Mouse (Mus musculus) stomach, postnatal 0 days (tissue): ENCODE measurements around the gene Mier2. TPM values are rescaled to one million over a fixed set of nuclear protein-coding genes. Genes with fewer than 3 reads are reported as not detected.

Experiments used
- ATAC-seq: fragments of 200-750 bp; cut with Nextera tagmentation; 2 replicates; pipeline ENCODE4 v1.8.0; 2017; ENCODE audit not compliant: low FRiP score, low TSS enrichment
- DNase-seq: peaks from one replicate; pipeline ENCODE4 v3.0.0-alpha.2; 2016; ENCODE audit warnings: low spot score
- H3K27ac ChIP-seq: fragments of 300-500 bp; sonication (generic); replicated peaks from 2 replicates; pipeline ENCODE4 v1.5.1; 2014; ENCODE audit warnings: mild to moderate bottlenecking, control low read depth
- H3K27me3 ChIP-seq: fragments of 300-500 bp; sonication (generic); 2 replicates; pipeline ENCODE4 v1.6.1; 2014; ENCODE audit warnings: low read length; ENCODE audit not compliant: control insufficient read depth, insufficient read depth
- H3K36me3 ChIP-seq: fragments of 300-500 bp; sonication (generic); 2 replicates; pipeline ENCODE4 v1.6.1; 2014; ENCODE audit warnings: low read length, mixed read lengths; ENCODE audit not compliant: control insufficient read depth, insufficient read depth
- H3K4me1 ChIP-seq: fragments of 300-500 bp; sonication (generic); replicated peaks from 2 replicates; pipeline ENCODE4 v1.6.1; 2014; ENCODE audit warnings: antibody characterized with exemption; ENCODE audit not compliant: control insufficient read depth, insufficient read depth
- H3K4me2 ChIP-seq: fragments of 300-500 bp; sonication (generic); replicated peaks from 2 replicates; pipeline ENCODE4 v1.6.1; 2014; ENCODE audit warnings: low read depth, mild to moderate bottlenecking, control low read depth, moderate library complexity
- H3K4me3 ChIP-seq: fragments of 300-500 bp; sonication (generic); 2 replicates; pipeline ENCODE4 v1.5.1; 2014; ENCODE audit warnings: low read depth, low read length, control low read depth
- H3K9ac ChIP-seq: fragments of 300-500 bp; sonication (generic); 2 replicates; pipeline ENCODE4 v1.6.1; 2014; ENCODE audit warnings: mild to moderate bottlenecking, low read length, control low read depth, mixed read lengths
- H3K9me3 ChIP-seq: fragments of 300-500 bp; sonication (generic); 2 replicates; pipeline ENCODE4 v1.6.1; 2016; ENCODE audit warnings: low read length; ENCODE audit not compliant: control insufficient read depth
- CTCF ChIP-seq: IDR thresholded peaks from 2 replicates; pipeline ENCODE4 v1.5.1; 2016; ENCODE audit warnings: antibody characterized with exemption, low read depth, mild to moderate bottlenecking, moderate library complexity
- EP300 ChIP-seq: optimal IDR thresholded peaks from 2 replicates; pipeline ENCODE3; 2016; ENCODE audit warnings: antibody characterized with exemption
- WGBS: fragments of 180-500 bp; shearing (Covaris S2); extraction: QIAGEN DNeasy Blood & Tissue Kit; methylation state at CpG from one replicate; pipeline ENCODE4 v1.1.7; 2014; 5-methylcytosine and 5-hydroxymethylcytosine counted together
- polyA plus RNA-seq: library from polyadenylated mRNA; unstranded; fragments of >200 nt; fragmentation: Nextera tagmentation; extraction: Ambion mirVana; gene quantifications from 2 replicates; pipeline ENCODE4 v1.2.1, GENCODE M21; 2015

Gene Mier2
- polyA plus RNA-seq, 1 experiment from 2014 or later = 24.0 TPM

DNA sequence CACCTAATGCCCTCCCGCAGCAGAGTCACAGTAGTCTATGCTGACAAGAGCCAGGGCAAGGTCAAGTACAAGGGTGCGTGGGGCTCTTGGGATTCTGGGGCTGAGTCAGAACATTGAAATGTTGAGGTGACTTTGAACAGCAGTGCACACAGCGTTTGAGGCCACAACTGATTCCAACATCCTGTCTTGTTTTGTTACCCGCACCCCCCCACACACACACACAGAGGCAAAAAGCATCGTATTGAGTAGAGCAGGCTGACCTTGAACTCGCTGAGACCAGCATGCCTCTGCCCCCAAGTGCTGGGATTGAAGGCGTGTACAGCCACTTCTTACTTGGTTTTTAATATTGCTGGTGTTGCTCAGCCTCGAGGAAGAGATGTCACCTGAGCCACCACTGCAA, 19.4 kb upstream of the Mier2 start:
- H3K27ac ChIP-seq = no peak overlapping the region
- no peaks in the 10 kb centered on the region for H3K9me3 ChIP-seq
- H3K4me1 ChIP-seq = no peaks in the 10 kb centered on the region
- no peaks in the 10 kb centered on the region for H3K27me3 ChIP-seq
- no peak overlapping the region for H3K9ac ChIP-seq
- DNase-seq (no peak), ATAC-seq (no peak)
- no peaks in the 10 kb centered on the region for H3K36me3 ChIP-seq
- 76% methylated on average over 8 of the region's 8 CpGs for WGBS
- no peak overlapping the region for H3K4me2 ChIP-seq
- H3K4me3 ChIP-seq = no peak overlapping the region
- no peak for TF ChIP-seq CTCF
- TF ChIP-seq EP300 = no peak

DNA sequence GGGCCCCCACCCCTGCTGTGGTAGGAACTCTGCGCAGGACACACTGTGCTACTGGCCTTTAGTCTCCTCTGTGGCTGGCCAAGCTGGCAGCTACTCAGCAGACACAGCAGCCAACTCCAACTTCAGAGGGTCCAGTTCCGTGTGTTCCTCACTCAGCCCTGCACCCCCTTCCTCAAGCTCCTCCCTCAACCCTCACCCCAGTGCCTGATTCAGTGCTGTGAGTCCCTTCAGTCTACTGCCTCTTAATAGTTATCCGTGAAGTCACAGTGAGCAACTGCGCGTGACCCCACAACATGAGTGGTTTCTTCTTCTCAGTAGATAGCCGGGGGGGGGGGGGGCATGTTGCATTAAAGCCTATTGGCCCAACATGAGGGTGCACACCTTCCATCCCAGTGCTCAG, 18.6 kb upstream of the Mier2 start:
- no peaks in the 10 kb centered on the region for H3K36me3 ChIP-seq
- H3K4me2 ChIP-seq = no peak overlapping the region
- H3K27me3 ChIP-seq = no peaks in the 10 kb centered on the region
- DNase-seq = peak; percentile 8
- no peak overlapping the region for H3K9ac ChIP-seq
- WGBS = 88% methylated on average over 6 of the region's 6 CpGs
- ATAC-seq = no peak
- H3K4me1 ChIP-seq = no peaks in the 10 kb centered on the region
- H3K27ac ChIP-seq = no peak overlapping the region
- H3K9me3 ChIP-seq = no peaks in the 10 kb centered on the region
- TF ChIP-seq EP300 = no peak
- no peak for TF ChIP-seq CTCF
- no peak overlapping the region for H3K4me3 ChIP-seq

DNA sequence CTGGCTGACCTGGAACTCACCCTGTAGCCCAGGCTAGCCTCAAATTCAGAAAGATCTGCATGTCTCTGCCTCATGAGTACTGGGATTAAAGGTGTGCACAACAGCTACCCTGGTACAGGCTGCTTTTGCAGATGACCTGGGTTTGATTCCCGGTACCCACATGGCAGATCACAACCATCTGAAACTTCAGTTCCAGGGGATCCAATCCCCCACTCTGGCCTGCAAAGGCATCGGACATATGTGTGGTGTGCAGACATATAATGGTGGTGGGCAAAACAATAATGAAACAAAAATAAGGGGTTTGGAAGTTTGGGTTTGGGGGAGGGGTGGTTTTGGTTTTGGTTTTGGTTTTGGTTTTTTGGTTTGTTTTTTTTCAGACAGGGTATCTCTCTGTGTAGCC, 16.3 kb upstream of the Mier2 start:
- peak; percentile 2 for DNase-seq

DNA sequence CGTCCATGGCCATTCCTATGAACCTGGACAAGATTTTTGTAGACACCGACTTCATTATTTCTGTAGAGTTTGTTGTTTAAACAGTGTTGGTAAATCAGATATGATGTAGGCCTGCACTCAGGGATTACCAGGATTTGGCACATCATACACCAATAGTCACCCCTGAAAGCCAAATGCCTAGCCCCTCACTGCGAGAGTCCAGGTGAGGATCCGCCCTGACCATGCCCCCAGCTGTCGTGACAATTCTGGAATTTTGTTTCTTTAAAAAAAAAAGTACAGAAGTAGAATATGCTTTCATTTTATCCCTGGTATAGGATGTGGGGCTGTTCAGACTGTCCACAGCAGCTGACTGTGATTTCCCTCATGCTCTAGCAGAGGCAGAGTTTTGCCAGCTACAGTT, 14.9 kb upstream of the Mier2 start:
- Histone ChIP-seq H3K36me3 (no peaks in the 10 kb centered on the region), H3K9me3 (no peaks in the 10 kb centered on the region), H3K4me2 (no peak overlapping the region), H3K4me1 (no peaks in the 10 kb centered on the region), H3K4me3 (no peak overlapping the region), H3K27ac (no peak overlapping the region), H3K9ac (no peak overlapping the region), H3K27me3 (no peaks in the 10 kb centered on the region)
- 85% methylated on average over 5 of the region's 5 CpGs for WGBS
- TF ChIP-seq EP300 (no peak), CTCF (no peak)
- DNase-seq = no peak
- no peak for ATAC-seq

More for the DNA sequence above, 16.3 kb upstream of the Mier2 start:
- Histone ChIP-seq H3K27ac (no peak overlapping the region), H3K27me3 (no peaks in the 10 kb centered on the region), H3K9me3 (no peaks in the 10 kb centered on the region), H3K4me2 (no peak overlapping the region), H3K9ac (no peak overlapping the region), H3K4me1 (no peaks in the 10 kb centered on the region), H3K4me3 (no peak overlapping the region), H3K36me3 (no peaks in the 10 kb centered on the region)
- TF ChIP-seq CTCF (no peak), EP300 (no peak)
- WGBS = 89% methylated on average over 2 of the region's 2 CpGs
- ATAC-seq = no peak

DNA sequence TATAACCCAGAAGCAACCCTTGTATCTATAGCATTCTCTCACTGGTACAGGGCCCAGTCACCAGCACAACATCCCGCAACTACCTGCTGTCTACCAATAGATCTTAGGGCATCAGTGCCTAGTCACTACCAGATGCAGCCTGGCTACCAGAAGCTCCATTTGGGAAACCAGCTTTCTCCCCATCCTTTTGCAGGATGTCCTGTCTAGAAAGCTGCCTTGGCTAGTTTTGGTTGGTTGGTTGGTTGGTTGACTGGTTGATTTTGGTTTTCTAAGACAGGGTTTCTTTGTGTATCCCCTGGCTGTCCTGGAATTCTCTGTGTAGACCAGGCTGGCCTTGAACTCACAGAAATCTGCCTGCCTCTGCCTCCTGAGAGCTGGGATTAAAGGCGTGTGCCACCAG, 4.7 kb upstream of the Mier2 start:
- no peaks in the 10 kb centered on the region for H3K27me3 ChIP-seq
- H3K4me1 ChIP-seq = no peaks in the 10 kb centered on the region
- H3K4me3 ChIP-seq = no peak overlapping the region
- H3K4me2 ChIP-seq = no peak overlapping the region
- DNase-seq (no peak), ATAC-seq (no peak)
- no peaks in the 10 kb centered on the region for H3K9me3 ChIP-seq
- H3K36me3 ChIP-seq = no peaks in the 10 kb centered on the region
- no peak overlapping the region for H3K9ac ChIP-seq
- 93% methylated on average over 2 of the region's 2 CpGs for WGBS
- no peak overlapping the region for H3K27ac ChIP-seq
- no peak for TF ChIP-seq EP300
- TF ChIP-seq CTCF = no peak

DNA sequence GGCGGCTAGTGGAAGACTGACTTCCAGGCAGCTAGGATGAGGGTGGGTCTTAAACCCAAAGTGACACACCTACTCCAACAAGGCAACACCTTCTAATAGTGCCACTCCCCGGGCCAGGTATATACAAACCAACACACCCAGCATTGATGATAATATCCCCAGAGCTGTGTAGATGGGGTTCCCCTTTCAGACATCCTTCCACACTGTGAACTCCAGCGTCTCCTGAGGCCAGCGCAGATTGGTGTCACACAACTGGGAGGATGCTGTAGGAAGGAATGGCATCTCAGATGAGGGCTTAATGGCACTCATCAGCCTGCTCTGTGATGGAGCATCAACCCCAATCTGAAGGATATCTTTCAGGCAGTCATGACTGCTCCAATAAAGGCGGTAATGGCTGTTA, 2.5 kb upstream of the Mier2 start:
- Histone ChIP-seq H3K4me3 (no peak overlapping the region), H3K4me2 (no peak overlapping the region), H3K9ac (no peak overlapping the region), H3K27ac (no peak overlapping the region), H3K27me3 (no peaks in the 10 kb centered on the region), H3K36me3 (no peaks in the 10 kb centered on the region), H3K9me3 (no peaks in the 10 kb centered on the region), H3K4me1 (0 out of 2 replicates have a peak, but pooled peaks cover 2% of the 10 kb centered on the region)
- DNase-seq (peak; percentile 13), ATAC-seq (no peak)
- no peak for TF ChIP-seq CTCF
- TF ChIP-seq EP300 = no peak
- WGBS = 91% methylated on average over 5 of the region's 5 CpGs

DNA sequence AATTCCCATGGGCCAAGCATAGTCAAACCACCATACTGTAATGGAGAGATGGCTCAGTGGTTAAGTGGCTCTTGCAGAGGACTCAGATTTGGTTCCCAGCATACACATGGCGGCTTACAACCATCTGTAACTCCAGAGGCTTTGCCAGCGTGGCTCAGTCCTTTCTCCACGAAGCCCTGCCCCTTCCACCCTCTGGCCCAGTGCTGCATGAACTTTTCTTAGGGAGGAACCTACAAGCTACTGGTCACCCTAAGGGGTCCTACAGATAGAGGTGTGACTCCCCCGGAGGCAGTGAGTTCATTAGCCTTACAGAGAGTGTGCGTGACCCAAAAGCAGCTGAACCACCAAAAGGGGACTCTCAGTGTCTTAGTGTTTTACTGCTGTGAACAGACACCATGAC, 2.0 kb upstream of the Mier2 start:
- no peak for TF ChIP-seq EP300
- no peak for TF ChIP-seq CTCF
- Histone ChIP-seq H3K27me3 (no peaks in the 10 kb centered on the region), H3K36me3 (no peaks in the 10 kb centered on the region), H3K4me2 (no peak overlapping the region), H3K4me3 (no peak overlapping the region), H3K9me3 (no peaks in the 10 kb centered on the region), H3K9ac (no peak overlapping the region), H3K27ac (no peak overlapping the region), H3K4me1 (0 out of 2 replicates have a peak, but pooled peaks cover 2% of the 10 kb centered on the region)
- DNase-seq (peak; percentile 10), ATAC-seq (no peak)
- WGBS = 88% methylated on average over 5 of the region's 5 CpGs
